Mouse (Mus musculus) CH12.LX (cell line): ENCODE measurements around the gene Gm10271. TPM values are rescaled to one million over a fixed set of nuclear protein-coding genes. Genes with fewer than 3 reads are reported as not detected.

Source experiments
- DNase-seq: peaks from one replicate; pipeline ENCODE4 v3.0.0-alpha.2; 2013; ENCODE audit errors: extremely low read depth
- H3K27ac ChIP-seq: 2 replicates; pipeline ENCODE4 v1.5.1; 2012; ENCODE audit warnings: low read depth, mild to moderate bottlenecking, control low read depth, moderate library complexity; ENCODE audit not compliant: insufficient read depth
- H3K27me3 ChIP-seq: replicated peaks from 2 replicates; pipeline ENCODE3; 2012; ENCODE audit warnings: inconsistent platforms
- H3K36me3 ChIP-seq, 2 experiments: replicated peaks in 1 of 2; 2 replicates each; pipeline versions ENCODE3 to v1.6.1; 2012; ENCODE audit warnings: inconsistent platforms in 1 of 2, low read length in 1 of 2, mild to moderate bottlenecking in 1 of 2, mixed read lengths in 1 of 2, moderate library complexity in 1 of 2; ENCODE audit not compliant: control insufficient read depth in 1 of 2, insufficient read depth in 1 of 2
- H3K4me1 ChIP-seq, 2 experiments: 2 replicates each; pipeline ENCODE4 v1.6.1; 2012; ENCODE audit warnings: inconsistent platforms in 1 of 2, moderate library complexity in 1 of 2; ENCODE audit not compliant: insufficient read depth in 2 of 2, control insufficient read depth in 1 of 2
- H3K4me2 ChIP-seq: 2 replicates; pipeline ENCODE4 v1.6.1; 2012; ENCODE audit warnings: low read depth, mild to moderate bottlenecking, control low read depth; ENCODE audit not compliant: poor library complexity, insufficient read depth, severe bottlenecking
- H3K4me3 ChIP-seq, 3 experiments: fragments of 150-350 bp in 1 of 3; sonication (generic) in 1 of 3; replicated peaks in 1 of 3; 2 replicates each; pipeline versions ENCODE3 to v1.5.1; 2011 to 2012; ENCODE audit warnings: low read depth in 2 of 3, low read length in 2 of 3, mild to moderate bottlenecking in 2 of 3, moderate library complexity in 2 of 3, control low read depth in 1 of 3, improper control_type of control experiment in 1 of 3, inconsistent platforms in 1 of 3, mixed read lengths in 1 of 3; ENCODE audit not compliant: poor library complexity in 1 of 3
- H3K79me2 ChIP-seq: replicated peaks from 2 replicates; pipeline ENCODE4 v1.6.1; 2012; ENCODE audit warnings: mild to moderate bottlenecking, moderate library complexity; ENCODE audit not compliant: control insufficient read depth, poor library complexity, insufficient read depth, severe bottlenecking; ENCODE audit errors: extremely low read depth
- H3K9ac ChIP-seq: 2 replicates; pipeline ENCODE4 v1.6.1; 2012; ENCODE audit warnings: low read depth, mild to moderate bottlenecking, control low read depth, moderate library complexity; ENCODE audit not compliant: insufficient read depth
- H3K9me3 ChIP-seq: replicated peaks from 2 replicates; pipeline ENCODE3; 2012; ENCODE audit warnings: low read length, inconsistent platforms, mixed read lengths
- BHLHE40 ChIP-seq: IDR thresholded peaks from 2 replicates; pipeline ENCODE4 v1.6.1; 2011; ENCODE audit warnings: mild to moderate bottlenecking, low read depth, low read length, improper control_type of control experiment
- CHD1 ChIP-seq: IDR thresholded peaks from 2 replicates; pipeline ENCODE4 v1.6.1; 2012; ENCODE audit warnings: low read depth, low read length, improper control_type of control experiment, inconsistent platforms
- CHD2 ChIP-seq: IDR thresholded peaks from 2 replicates; pipeline ENCODE4 v1.6.1; 2011; ENCODE audit warnings: low read length, improper control_type of control experiment
- CTCF ChIP-seq, 2 experiments: IDR thresholded peaks in 1 of 2; conservative IDR thresholded peaks in 1 of 2; 2 replicates each; pipeline ENCODE4 v1.5.1; 2011 to 2012; ENCODE audit warnings: low read depth in 2 of 2, low read length in 2 of 2, improper control_type of control experiment in 1 of 2, inconsistent platforms in 1 of 2, mild to moderate bottlenecking in 1 of 2, moderate library complexity in 1 of 2
- ELF1 ChIP-seq: IDR thresholded peaks from 2 replicates; pipeline ENCODE4 v1.6.1; 2014; ENCODE audit warnings: low read depth, mild to moderate bottlenecking, inconsistent platforms, low read length, improper control_type of control experiment
- EP300 ChIP-seq: IDR thresholded peaks from 2 replicates; pipeline ENCODE4 v1.6.1; 2011; ENCODE audit warnings: low read length, improper control_type of control experiment
- ETS1 ChIP-seq: conservative IDR thresholded peaks from 2 replicates; pipeline ENCODE4 v1.6.1; 2012; ENCODE audit warnings: low read depth, mild to moderate bottlenecking, inconsistent platforms, low read length, improper control_type of control experiment, moderate library complexity
- GABPA ChIP-seq: IDR thresholded peaks from 2 replicates; pipeline ENCODE4 v1.6.1; 2012; ENCODE audit warnings: low read depth, low read length, improper control_type of control experiment, inconsistent platforms; ENCODE audit not compliant: insufficient replicate concordance
- HCFC1 ChIP-seq: IDR thresholded peaks from 2 replicates; pipeline ENCODE4 v1.6.1; 2012; ENCODE audit warnings: low read depth, mild to moderate bottlenecking, inconsistent platforms, low read length, improper control_type of control experiment
- IRF4 ChIP-seq: IDR thresholded peaks from 2 replicates; pipeline ENCODE4 v1.6.1; 2014; ENCODE audit warnings: low read depth, mild to moderate bottlenecking, inconsistent platforms, low read length, improper control_type of control experiment
- JUN ChIP-seq: IDR thresholded peaks from 2 replicates; pipeline ENCODE4 v1.6.1; 2011; ENCODE audit warnings: low read depth, mild to moderate bottlenecking, low read length, improper control_type of control experiment, moderate library complexity; ENCODE audit not compliant: insufficient read depth
- KAT2A ChIP-seq: IDR thresholded peaks from 2 replicates; pipeline ENCODE4 v1.6.1; 2012; ENCODE audit warnings: low read length, improper control_type of control experiment, inconsistent platforms; ENCODE audit not compliant: insufficient replicate concordance
- MAX ChIP-seq: IDR thresholded peaks from 2 replicates; pipeline ENCODE4 v1.6.1; 2011; ENCODE audit warnings: low read length, improper control_type of control experiment
- MAZ ChIP-seq: IDR thresholded peaks from 2 replicates; pipeline ENCODE4 v1.6.1; 2012; ENCODE audit warnings: low read depth, mild to moderate bottlenecking, inconsistent platforms, low read length, improper control_type of control experiment, moderate library complexity
- MEF2A ChIP-seq: IDR thresholded peaks from 2 replicates; pipeline ENCODE4 v1.6.1; 2014; ENCODE audit warnings: low read depth, mild to moderate bottlenecking, inconsistent platforms, low read length, improper control_type of control experiment, borderline replicate concordance
- MXI1 ChIP-seq: IDR thresholded peaks from 2 replicates; pipeline ENCODE4 v1.6.1; 2011; ENCODE audit warnings: mild to moderate bottlenecking, low read depth, low read length, improper control_type of control experiment
- NELFE ChIP-seq: IDR thresholded peaks from 2 replicates; pipeline ENCODE4 v1.6.1; 2011; ENCODE audit warnings: low read depth, low read length, improper control_type of control experiment
- NRF1 ChIP-seq: IDR thresholded peaks from 2 replicates; pipeline ENCODE4 v1.6.1; 2014; ENCODE audit warnings: low read depth, mild to moderate bottlenecking, inconsistent platforms, low read length, improper control_type of control experiment, moderate library complexity
- PAX5 ChIP-seq: IDR thresholded peaks from 2 replicates; pipeline ENCODE4 v1.6.1; 2012; ENCODE audit warnings: low read length, inconsistent platforms, mixed read lengths
- POLR2A ChIP-seq: IDR thresholded peaks from 2 replicates; pipeline ENCODE4 v1.6.1; 2011; ENCODE audit warnings: low read depth, mild to moderate bottlenecking, improper control_type of control experiment, low read length
- RAD21 ChIP-seq: IDR thresholded peaks from 2 replicates; pipeline ENCODE4 v1.6.1; 2011; ENCODE audit warnings: low read depth, mild to moderate bottlenecking, low read length, improper control_type of control experiment, moderate library complexity
- SIN3A ChIP-seq: IDR thresholded peaks from 2 replicates; pipeline ENCODE4 v1.6.1; 2012; ENCODE audit warnings: low read length, improper control_type of control experiment, inconsistent platforms
- SMC3 ChIP-seq: IDR thresholded peaks from 2 replicates; pipeline ENCODE4 v1.6.1; 2011; ENCODE audit warnings: low read depth, low read length, improper control_type of control experiment
- TBP ChIP-seq: conservative IDR thresholded peaks from 2 replicates; pipeline ENCODE4 v1.6.1; 2011; ENCODE audit warnings: low read depth, low read length, improper control_type of control experiment
- TCF12 ChIP-seq: IDR thresholded peaks from 2 replicates; pipeline ENCODE4 v1.6.1; 2014; ENCODE audit warnings: low read depth, mild to moderate bottlenecking, inconsistent platforms, low read length, improper control_type of control experiment
- USF2 ChIP-seq: conservative IDR thresholded peaks from 2 replicates; pipeline ENCODE4 v1.6.1; 2011; ENCODE audit warnings: low read depth, low read length, improper control_type of control experiment
- ZC3H11A ChIP-seq: IDR thresholded peaks from 2 replicates; pipeline ENCODE4 v1.6.1; 2012; ENCODE audit warnings: low read depth, mild to moderate bottlenecking, inconsistent platforms, low read length, improper control_type of control experiment
- ZMIZ1 ChIP-seq: IDR thresholded peaks from 2 replicates; pipeline ENCODE4 v1.6.1; 2012; ENCODE audit warnings: low read depth, mild to moderate bottlenecking, inconsistent platforms, low read length, improper control_type of control experiment
- ZNF384 ChIP-seq: IDR thresholded peaks from 2 replicates; pipeline ENCODE4 v1.6.1; 2012; ENCODE audit warnings: low read depth, low read length, improper control_type of control experiment, inconsistent platforms
- dilution Hi-C: fragments of 300-500 bp; cut with MboI; formaldehyde crosslinking; loops from 2 replicates; pipeline ENCODE4 v1.14.3; 2020; ENCODE audit warnings: low sequenced_read_pairs; ENCODE audit not compliant: extremely low pct_unique_long_range_greater_than_20kb, extremely low pct_ligation_motif_present
- in situ Hi-C: fragments of 300-500 bp; cut with MboI; formaldehyde crosslinking; loops from 3 replicates; pipeline ENCODE4 v1.14.3; 2019; ENCODE audit warnings: low sequenced_read_pairs, low pct_ligation_motif_present, low pct_unique_long_range_greater_than_20kb, mixed read lengths
- polyA plus RNA-seq: library from polyadenylated mRNA; unstranded; fragments of >175 nt; gene quantifications from 2 replicates; pipeline ENCODE4 v1.2.1, GENCODE M21; 2012; ENCODE audit warnings: low read depth; ENCODE audit not compliant: insufficient read length
- total RNA-seq, 2 experiments: library from RNA; depleted of rRNA; stranded (reverse); fragments of 300-350 nt in 1 of 2; fragments of >200 nt in 1 of 2; gene quantifications; 2 replicates each; pipeline ENCODE4 v1.2.3; 2012 to 2014

The Gm10271 gene
- total and polyA plus RNA-seq, 3 experiments, result not detected

DNA sequence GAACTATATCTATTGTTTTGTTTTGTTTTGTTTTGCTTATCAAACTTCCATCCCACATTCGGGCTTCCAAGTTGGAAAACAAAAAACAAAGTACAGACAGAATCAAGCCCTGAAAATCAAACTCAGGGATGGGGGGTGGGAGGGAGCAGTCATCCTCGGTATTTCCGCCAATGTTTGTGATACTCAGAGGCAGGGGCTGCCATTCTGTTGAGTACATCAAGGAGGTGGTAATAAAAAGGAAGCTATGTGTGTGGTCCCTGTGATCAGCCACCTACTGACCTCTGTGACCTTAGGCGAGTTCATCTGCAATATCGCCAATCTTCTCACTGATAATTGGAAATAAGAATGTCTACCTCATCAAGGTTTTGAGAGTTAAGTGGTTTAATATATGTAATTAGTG lies 21.5 kb downstream of the Gm10271 start:
- H3K4me1 ChIP-seq, result peaks cover 0 to 17% of the 10 kb centered on the region in 2 experiments; a peak in 3 of 4 replicates
- peak overlapping the region; percentile 79 for H3K9ac ChIP-seq
- H3K79me2 ChIP-seq, result no peaks in the 10 kb centered on the region
- peaks cover 3 to 27% of the 10 kb centered on the region in 2 experiments for H3K36me3 ChIP-seq
- H3K27ac ChIP-seq, result no peak overlapping the region
- H3K4me3 ChIP-seq, result peak overlapping the region; percentile 58 to 77 (median 66)
- dilution Hi-C loops, result no loop called here
- peak overlapping the region; percentile 97 for H3K4me2 ChIP-seq
- H3K27me3 ChIP-seq, result peaks cover 7% of the 10 kb centered on the region
- peaks cover 4% of the 10 kb centered on the region for H3K9me3 ChIP-seq
- no peak for TF ChIP-seq USF2
- no peak for TF ChIP-seq MAZ
- DNase-seq, result no peak
- in situ Hi-C loops, result no loop called here

DNA sequence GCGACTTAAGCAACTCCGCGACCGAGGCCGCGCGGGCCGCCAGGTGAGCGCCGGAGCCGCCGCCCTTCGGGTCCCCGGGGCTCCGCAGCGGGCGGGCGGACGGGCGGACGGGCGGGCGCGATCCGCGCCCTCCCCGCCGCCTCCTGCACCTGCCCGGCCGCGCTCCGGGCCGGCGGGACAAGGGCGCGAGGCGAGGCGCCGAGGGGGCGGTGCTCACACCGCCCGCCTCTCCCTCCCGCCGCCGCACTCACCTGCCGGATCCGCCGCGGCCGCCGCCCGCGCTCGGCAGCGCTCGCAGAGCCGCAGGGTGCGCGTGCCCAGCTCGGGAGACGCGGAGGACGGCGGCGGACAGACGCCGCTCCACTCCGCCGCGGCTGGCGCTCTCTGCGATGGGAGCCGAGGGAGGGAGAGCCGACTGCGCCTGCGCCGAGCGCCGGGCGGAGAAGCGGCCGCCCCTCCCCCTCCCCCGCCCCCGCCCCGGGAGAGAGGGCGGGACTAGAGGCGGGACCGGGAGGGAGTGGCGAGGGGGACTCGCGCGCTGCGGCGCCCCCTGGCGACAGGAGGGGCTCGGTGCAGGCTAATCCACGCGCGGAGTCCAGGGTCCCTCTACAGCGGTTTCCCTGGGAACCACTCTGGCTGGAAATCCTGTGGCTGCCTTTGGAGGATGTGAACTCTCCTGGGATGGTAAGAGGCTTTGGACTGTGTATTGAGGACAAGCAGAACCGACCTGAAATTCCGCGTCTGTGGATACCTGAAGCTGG lies 22.2 kb downstream of the Gm10271 start, which contains the start of gene Rab3ip:
Gene Rab3ip, minus strand, starts transcription at position 761 of the 761 bp plus-strand sequence.
- Histone ChIP-seq H3K4me1 (peaks cover 0 to 17% of the 10 kb centered on the region in 2 experiments; a peak in 3 of 4 replicates), H3K4me3 (peak within 1 kb of the TSS; percentile 67 to 82 (median 77)), H3K27me3 (peaks cover 7% of the 10 kb centered on the region), H3K27ac (no peak within 1 kb of the TSS), H3K4me2 (peak within 1 kb of the TSS; percentile 97), H3K36me3 (peaks cover 3 to 21% of the 10 kb centered on the region in 2 experiments), H3K79me2 (no peaks in the 10 kb centered on the region), H3K9me3 (peaks cover 4% of the 10 kb centered on the region), H3K9ac (peak within 1 kb of the TSS; percentile 79)
- in situ Hi-C loops (no loop called here), dilution Hi-C loops (no loop called here)
- TF ChIP-seq ZMIZ1 (peak; percentile 40; the same call in 1 of the 2 replicates), MXI1 (no peak; the same call in 1 of the 2 replicates), ZNF384 (no peak), KAT2A (0 out of 2 replicates have a peak, but pooled peaks have one; percentile 27), HCFC1 (peak; percentile 39; the same call in 1 of the 2 replicates), MAZ (peak; percentile 86), NELFE (peak; percentile 40; the same call in 1 of the 2 replicates), CHD2 (peak; percentile 74), POLR2A (peak; percentile 57; the same call in 1 of the 2 replicates), CTCF (conservative IDR thresholded peaks at IDR 0.05 in 1 of 2, IDR thresholded peaks at IDR 0.05 in 1 of 2; ENCODE audit: low read depth in 2 of 2, low read length in 2 of 2) (peak; percentile 37 to 74; a peak in 2 of 4 replicates), ZC3H11A (no peak), TCF12 (peak; percentile 63), ELF1 (peak; percentile 25; the same call in 1 of the 2 replicates), SMC3 (peak; percentile 18), MEF2A (peak; percentile 9; the same call in 1 of the 2 replicates), ETS1 (no peak), PAX5 (no peak), SIN3A (no peak), BHLHE40 (0 out of 2 replicates have a peak, but pooled peaks have one; percentile 12), USF2 (no peak), JUN (no peak), TBP (no peak), RAD21 (no peak; the same call in 1 of the 2 replicates), EP300 (no peak), NRF1 (peak; percentile 81), IRF4 (peak; percentile 67), GABPA (no peak), CHD1 (no peak), MAX (no peak)
- peak; percentile 80 for DNase-seq
